Mouse (Mus musculus) forebrain, embryonic 15.5 days (tissue): Measurements from ENCODE around the gene Mpv17l. TPM values are rescaled to one million over a fixed set of nuclear protein-coding genes. Genes with fewer than 3 reads are reported as not detected.
"Not testable (repeated sequence)": the region's sequence is repeated elsewhere in the genome, so short reads cannot be mapped to it uniquely, and the experiment has no call there.

Experiments used
- ATAC-seq: fragments of 200-750 bp; cut with Nextera tagmentation; replicated peaks from 2 replicates; pipeline ENCODE4 v1.8.0; 2017; ENCODE audit warnings: mild to moderate bottlenecking, moderate TSS enrichment, moderate library complexity
- H3K27ac ChIP-seq: fragments of 300-500 bp; sonication (generic); replicated peaks from 2 replicates; pipeline ENCODE4 v1.5.1; 2015; ENCODE audit warnings: mild to moderate bottlenecking, inconsistent platforms
- H3K27me3 ChIP-seq: fragments of 300-500 bp; sonication (generic); 2 replicates; pipeline ENCODE4 v1.6.1; 2015; ENCODE audit warnings: inconsistent platforms
- H3K36me3 ChIP-seq: fragments of 300-500 bp; sonication (generic); 2 replicates; pipeline ENCODE4 v1.6.1; 2015; ENCODE audit warnings: mild to moderate bottlenecking, inconsistent platforms
- H3K4me1 ChIP-seq: fragments of 300-500 bp; sonication (generic); 2 replicates; pipeline ENCODE4 v1.6.1; 2015; ENCODE audit warnings: inconsistent platforms
- H3K4me2 ChIP-seq: fragments of 300-500 bp; sonication (generic); replicated peaks from 2 replicates; pipeline ENCODE4 v1.6.1; 2015; ENCODE audit warnings: mild to moderate bottlenecking, inconsistent platforms
- H3K4me3 ChIP-seq: fragments of 300-500 bp; sonication (generic); 2 replicates; pipeline ENCODE4 v1.5.1; 2015; ENCODE audit warnings: mild to moderate bottlenecking, inconsistent platforms
- H3K9ac ChIP-seq: fragments of 300-500 bp; sonication (generic); replicated peaks from 2 replicates; pipeline ENCODE4 v1.6.1; 2015; ENCODE audit warnings: mild to moderate bottlenecking, inconsistent platforms
- H3K9me3 ChIP-seq: fragments of 300-500 bp; sonication (generic); 2 replicates; pipeline ENCODE4 v1.6.1; 2016; ENCODE audit warnings: inconsistent platforms
- WGBS: fragments of 180-500 bp; shearing (Covaris S2); methylation state at CpG from one replicate; pipeline ENCODE4 v1.1.7; 2015; ENCODE audit warnings: mixed read lengths; 5-methylcytosine and 5-hydroxymethylcytosine counted together
- polyA plus RNA-seq: library from polyadenylated mRNA; unstranded; fragments of >200 nt; fragmentation: Nextera tagmentation; extraction: Ambion mirVana; gene quantifications from 2 replicates; pipeline ENCODE4 v1.2.1, GENCODE M21; 2015

Gene Mpv17l
- polyA plus RNA-seq: 13.6 and 16.5 TPM in 2 replicates

- H3K36me3 ChIP-seq: no peaks in the 10 kb centered on the region
- peak within 1 kb of the TSS; percentile 89 for H3K27ac ChIP-seq
- peak within 1 kb of the TSS; percentile 64 for H3K9ac ChIP-seq
- 0% methylated on average over 48 of the region's 57 CpGs for WGBS
- ATAC-seq: peak; percentile 97
- H3K9me3 ChIP-seq: no peaks in the 10 kb centered on the region
- H3K27me3 ChIP-seq: no peaks in the 10 kb centered on the region
- H3K4me3 ChIP-seq: peak within 1 kb of the TSS; percentile 57
- H3K4me2 ChIP-seq: peak within 1 kb of the TSS; percentile 64
- H3K4me1 ChIP-seq: peaks cover 18% of the 10 kb centered on the region
Measured at GRCm38 (mm10) chr16:13902888-13903483, at the start of gene Mpv17l, which contains the start of gene Pdxdc1. Mpv17l (plus strand) TSS chr16:13903161. Pdxdc1 (minus strand) TSS chr16:13903131.

- no peaks in the 10 kb centered on the region for H3K9me3 ChIP-seq
- H3K4me3 ChIP-seq: no peak overlapping the region
- no peak for ATAC-seq
- H3K27ac ChIP-seq: no peak overlapping the region
- WGBS: 95% methylated on average over 4 of the region's 4 CpGs
- peaks cover 26% of the 10 kb centered on the region for H3K36me3 ChIP-seq
- no peak overlapping the region for H3K4me2 ChIP-seq
- H3K9ac ChIP-seq: no peak overlapping the region
- H3K27me3 ChIP-seq: no peaks in the 10 kb centered on the region
- H3K4me1 ChIP-seq: no peaks in the 10 kb centered on the region
Measured at GRCm38 (mm10) chr16:13853886-13854285, 49.1 kb upstream of the Mpv17l start.

- Histone ChIP-seq H3K36me3 (peaks cover 16% of the 10 kb centered on the region), H3K4me3 (no peak overlapping the region), H3K4me2 (no peak overlapping the region), H3K27me3 (no peaks in the 10 kb centered on the region), H3K9ac (no peak overlapping the region), H3K9me3 (no peaks in the 10 kb centered on the region), H3K4me1 (0 out of 2 replicates have a peak, but pooled peaks cover 2% of the 10 kb centered on the region), H3K27ac (no peak overlapping the region)
- 90% methylated on average over 4 of the region's 4 CpGs for WGBS
- ATAC-seq: no peak
Measured at GRCm38 (mm10) chr16:13866076-13866475, 36.9 kb upstream of the Mpv17l start.

GRCm38 (mm10) chr16:13866616-13867015 is 36.3 kb upstream of the Mpv17l start:
- Histone ChIP-seq H3K36me3 (peaks cover 16% of the 10 kb centered on the region), H3K4me3 (no peak overlapping the region), H3K4me1 (0 out of 2 replicates have a peak, but pooled peaks cover 2% of the 10 kb centered on the region), H3K9ac (no peak overlapping the region), H3K27me3 (no peaks in the 10 kb centered on the region), H3K27ac (no peak overlapping the region), H3K9me3 (no peaks in the 10 kb centered on the region), H3K4me2 (no peak overlapping the region)
- WGBS: 86% methylated on average over 5 of the region's 5 CpGs
- no peak for ATAC-seq

- ATAC-seq: peak; percentile 70; the same call in 1 of the 2 replicates
- 8% methylated on average over 5 of the region's 5 CpGs for WGBS
- not testable (repeated sequence) for H3K4me1 ChIP-seq, H3K27ac ChIP-seq, H3K9me3 ChIP-seq, H3K4me3 ChIP-seq, H3K27me3 ChIP-seq, H3K9ac ChIP-seq
- peaks cover 20% of the 10 kb centered on the region for H3K36me3 ChIP-seq
- 0 out of 2 replicates have a peak overlapping the region, but pooled peaks have one; percentile 39 for H3K4me2 ChIP-seq
Measured at GRCm38 (mm10) chr16:13867406-13867805, 35.6 kb upstream of the Mpv17l start.

- Histone ChIP-seq H3K27me3 (no peaks in the 10 kb centered on the region), H3K9ac (0 out of 2 replicates have a peak overlapping the region, but pooled peaks have one; percentile 22), H3K4me3 (peak overlapping the region; percentile 20), H3K4me2 (peak overlapping the region; percentile 39), H3K36me3 (peaks cover 20% of the 10 kb centered on the region), H3K27ac (no peak overlapping the region), H3K4me1 (0 out of 2 replicates have a peak, but pooled peaks cover 2% of the 10 kb centered on the region), H3K9me3 (no peaks in the 10 kb centered on the region)
- 5% methylated on average over 42 of the region's 42 CpGs for WGBS
- ATAC-seq: 0 out of 2 replicates have a peak, but pooled peaks have one; percentile 55
Measured at GRCm38 (mm10) chr16:13867910-13868514, 34.9 kb upstream of the Mpv17l start.

- H3K4me1 ChIP-seq: no peaks in the 10 kb centered on the region
Measured at GRCm38 (mm10) chr16:13875483-13875882, 27.5 kb upstream of the Mpv17l start.

GRCm38 (mm10) chr16:13883094-13883774 is 19.7 kb upstream of the Mpv17l start:
- Histone ChIP-seq H3K4me1 (no peaks in the 10 kb centered on the region), H3K27me3 (no peaks in the 10 kb centered on the region), H3K4me2 (no peak overlapping the region), H3K27ac (no peak overlapping the region), H3K4me3 (no peak overlapping the region), H3K9me3 (no peaks in the 10 kb centered on the region), H3K9ac (no peak overlapping the region), H3K36me3 (peaks cover 19% of the 10 kb centered on the region)
- ATAC-seq: no peak
- WGBS: 82% methylated on average over 3 of the region's 3 CpGs

More at GRCm38 (mm10) chr16:13875483-13875882, 27.5 kb upstream of the Mpv17l start:
- H3K27me3 ChIP-seq: no peaks in the 10 kb centered on the region
- no peak overlapping the region for H3K27ac ChIP-seq
- 91% methylated on average over 4 of the region's 4 CpGs for WGBS
- H3K36me3 ChIP-seq: peaks cover 45% of the 10 kb centered on the region
- H3K4me2 ChIP-seq: no peak overlapping the region
- no peak overlapping the region for H3K4me3 ChIP-seq
- H3K9me3 ChIP-seq: no peaks in the 10 kb centered on the region
- no peak overlapping the region for H3K9ac ChIP-seq
- no peak for ATAC-seq

- no peak for ATAC-seq
- H3K36me3 ChIP-seq: no peaks in the 10 kb centered on the region
- H3K4me3 ChIP-seq: no peak overlapping the region
- H3K27me3 ChIP-seq: no peaks in the 10 kb centered on the region
- H3K4me2 ChIP-seq: no peak overlapping the region
- no peak overlapping the region for H3K9ac ChIP-seq
- no peaks in the 10 kb centered on the region for H3K4me1 ChIP-seq
- no peak overlapping the region for H3K27ac ChIP-seq
- H3K9me3 ChIP-seq: no peaks in the 10 kb centered on the region
- 94% methylated on average over 2 of the region's 2 CpGs for WGBS
Measured at GRCm38 (mm10) chr16:13890449-13890848, 12.5 kb upstream of the Mpv17l start.

- no peak for ATAC-seq
- no peak overlapping the region for H3K4me2 ChIP-seq
- H3K27me3 ChIP-seq: no peaks in the 10 kb centered on the region
- no peaks in the 10 kb centered on the region for H3K36me3 ChIP-seq
- no peaks in the 10 kb centered on the region for H3K4me1 ChIP-seq
- no peak overlapping the region for H3K9ac ChIP-seq
- H3K4me3 ChIP-seq: no peak overlapping the region
- no peak overlapping the region for H3K27ac ChIP-seq
- no peaks in the 10 kb centered on the region for H3K9me3 ChIP-seq
Measured at GRCm38 (mm10) chr16:13892850-13893249, 10.1 kb upstream of the Mpv17l start.

- Histone ChIP-seq H3K4me2 (no peak overlapping the region), H3K27me3 (no peaks in the 10 kb centered on the region), H3K9me3 (no peaks in the 10 kb centered on the region), H3K36me3 (no peaks in the 10 kb centered on the region), H3K4me1 (no peaks in the 10 kb centered on the region), H3K9ac (no peak overlapping the region), H3K4me3 (no peak overlapping the region), H3K27ac (no peak overlapping the region)
- ATAC-seq: no peak
- WGBS: 95% methylated on average over 2 of the region's 2 CpGs
Measured at GRCm38 (mm10) chr16:13894097-13894496, 8.9 kb upstream of the Mpv17l start.

GRCm38 (mm10) chr16:13895740-13896139 is 7.2 kb upstream of the Mpv17l start:
- WGBS: 90% methylated on average over 3 of the region's 3 CpGs

More at GRCm38 (mm10) chr16:13895740-13896139, 7.2 kb upstream of the Mpv17l start:
- Histone ChIP-seq H3K4me1 (no peaks in the 10 kb centered on the region), H3K9ac (no peak overlapping the region), H3K36me3 (no peaks in the 10 kb centered on the region), H3K9me3 (no peaks in the 10 kb centered on the region), H3K4me3 (no peak overlapping the region), H3K4me2 (no peak overlapping the region), H3K27me3 (no peaks in the 10 kb centered on the region), H3K27ac (no peak overlapping the region)
- ATAC-seq: no peak
